Mouse (Mus musculus) E14TG2a.4 (cell line): Measurements from ENCODE around the gene Rtn4r.

ENCODE experiments used
- CTCF ChIP-seq: conservative IDR thresholded peaks from 2 replicates; pipeline ENCODE4 v1.5.1; 2014; ENCODE audit warnings: low read length
- NANOG ChIP-seq: IDR thresholded peaks from 2 replicates; pipeline ENCODE4 v1.6.1; 2014; ENCODE audit warnings: borderline replicate concordance, low read length, mixed read lengths
- POU5F1 ChIP-seq: IDR thresholded peaks from 2 replicates; pipeline ENCODE4 v1.6.1; 2014; ENCODE audit warnings: low read length, borderline replicate concordance

DNA sequence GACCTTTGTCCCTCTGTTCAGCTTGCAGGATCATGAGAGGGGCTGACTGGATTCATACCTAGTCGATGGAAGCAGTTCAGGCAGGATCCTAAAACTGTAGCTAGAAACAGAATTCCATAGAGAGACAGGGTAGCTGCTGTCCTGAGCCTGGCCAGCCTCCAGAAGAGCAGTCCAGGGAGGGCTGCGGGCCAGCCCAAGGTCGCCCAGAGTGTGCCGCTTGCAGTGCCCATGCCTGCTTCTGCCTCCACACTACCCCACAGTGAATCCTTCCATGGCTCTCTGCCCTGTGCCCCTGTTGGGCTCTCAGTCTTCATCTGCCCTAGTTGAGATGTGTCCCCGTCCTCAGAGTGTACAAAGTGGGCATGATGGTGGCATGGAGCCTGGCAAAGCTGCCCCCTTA is 7.8 kb downstream of the Rtn4r start:
- no peak for TF ChIP-seq CTCF
- no peak for TF ChIP-seq POU5F1
- no peak for TF ChIP-seq NANOG
